Mouse (Mus musculus) small intestine, adult 10 weeks (tissue): ENCODE measurements around the gene Olfr1048. TPM values are rescaled to one million over a fixed set of nuclear protein-coding genes. Genes with fewer than 3 reads are reported as not detected.

Source experiments
- polyA plus RNA-seq: library from polyadenylated mRNA; stranded (reverse); fragments of 350-450 nt; fragmentation: Illumina TruSeq; extraction: RNeasy Lipid Tissue Mini Kit (QIAGEN cat#74804); gene quantifications from one replicate; pipeline ENCODE4 v1.2.3, GENCODE M21; 2014; ENCODE audit warnings: low replicate concordance

Olfr1048 gene
- polyA plus RNA-seq: not detected

DNA sequence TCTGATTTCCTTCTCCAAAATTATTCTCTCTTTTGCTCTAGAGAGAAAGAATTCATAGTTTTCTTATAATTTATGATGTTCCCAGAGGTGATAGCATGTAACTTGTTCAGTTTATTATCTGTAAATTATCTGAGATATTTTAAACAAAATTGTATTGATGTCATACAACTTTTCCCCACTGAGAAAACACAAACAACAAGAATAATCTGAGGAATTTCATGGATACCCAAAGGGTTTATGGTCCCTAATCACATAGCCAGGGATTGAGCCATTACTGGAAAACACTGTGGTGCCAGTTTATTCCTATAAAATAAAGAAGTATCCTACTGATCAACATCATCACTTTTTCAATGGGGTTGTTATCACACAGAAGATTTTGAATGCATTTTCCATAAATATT lies at the start of gene Olfr1048:
Gene Olfr1048 (minus strand): TSS at position 101 of the 400 bp plus-strand sequence.

DNA sequence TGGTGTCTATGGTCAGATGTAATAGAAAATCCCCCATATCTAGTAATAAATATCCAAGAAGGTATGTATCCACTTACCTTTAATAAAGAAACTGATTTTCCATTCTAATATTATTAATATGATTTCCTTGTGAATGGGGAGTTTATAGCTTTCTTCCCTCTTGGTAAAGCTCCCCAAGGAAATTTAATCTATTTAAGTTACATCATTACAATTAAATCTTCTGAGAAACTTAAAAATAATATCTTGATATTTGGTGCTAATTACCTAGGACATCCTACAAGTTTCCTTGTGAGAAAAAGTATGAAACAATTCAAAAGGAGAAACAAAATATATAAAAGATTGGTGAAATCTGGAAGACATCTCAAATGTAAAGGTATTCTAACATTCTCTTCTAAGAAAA lies 38.9 kb upstream of the Olfr1048 start, which contains the start of gene Olfr1051:
Gene Olfr1051 (minus strand): TSS at position 101 of the 400 bp plus-strand sequence.

DNA sequence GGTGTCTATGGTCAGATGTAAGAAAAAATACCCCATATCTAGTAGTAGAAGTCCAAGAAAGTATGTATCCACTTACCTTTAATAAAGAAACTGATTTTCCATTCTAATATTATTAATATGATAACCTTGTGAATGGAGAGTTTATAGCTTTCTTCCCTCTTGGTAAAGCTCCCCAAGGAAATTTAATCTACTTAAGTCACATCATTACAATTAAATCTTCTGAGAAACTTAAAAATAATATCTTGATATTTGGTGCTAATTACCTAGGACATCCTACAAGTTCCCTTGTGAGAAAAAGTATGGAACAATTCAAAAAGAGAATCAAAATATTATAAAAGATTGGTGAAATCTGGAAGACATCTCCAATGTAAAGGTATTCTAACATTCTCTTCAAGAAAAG lies 18.1 kb upstream of the Olfr1048 start, which contains the start of gene Olfr1049:
Gene Olfr1049 (minus strand): TSS at position 101 of the 400 bp plus-strand sequence.

DNA sequence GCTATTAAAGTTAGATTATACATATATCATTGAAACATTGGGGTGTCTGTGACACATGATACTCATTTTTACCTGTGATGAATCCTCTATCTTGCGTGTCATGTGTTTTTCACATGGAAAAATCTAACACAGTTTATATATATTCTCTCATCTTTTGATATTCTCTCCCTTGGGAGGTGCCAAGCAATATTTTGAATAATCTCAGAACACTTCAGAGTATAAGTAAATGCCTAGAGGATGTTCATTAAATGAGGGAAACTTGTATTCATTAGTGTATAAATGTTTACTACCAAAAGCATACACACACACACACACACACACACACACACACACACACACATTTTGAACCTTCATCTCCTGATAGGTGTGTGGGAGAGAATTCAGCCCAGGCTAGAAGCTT lies 8.8 kb downstream of the Olfr1048 start, which contains the start of gene Olfr1047:
Gene Olfr1047 (minus strand): TSS at position 101 of the 400 bp plus-strand sequence.

DNA sequence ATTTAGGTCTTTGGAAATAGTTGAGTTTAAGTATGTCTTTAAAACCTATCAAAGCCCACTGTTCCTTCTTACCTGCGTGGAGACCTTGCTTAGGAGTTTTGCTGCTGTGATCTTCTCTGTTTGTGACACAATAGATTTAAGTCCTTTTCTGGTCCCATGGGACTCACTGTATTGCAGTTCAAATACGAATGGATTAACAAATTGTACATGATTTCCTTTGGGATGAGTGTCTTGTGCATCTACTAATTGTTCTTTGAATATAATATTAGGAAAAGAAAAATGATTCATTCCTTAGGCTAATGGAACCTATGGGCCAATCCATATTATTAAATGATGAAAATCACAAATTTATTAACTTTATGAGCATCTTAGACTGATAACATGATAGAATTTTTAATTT lies 20.9 kb downstream of the Olfr1048 start, which contains the start of gene Olfr1046:
Gene Olfr1046 (minus strand): TSS at position 101 of the 400 bp plus-strand sequence.

DNA sequence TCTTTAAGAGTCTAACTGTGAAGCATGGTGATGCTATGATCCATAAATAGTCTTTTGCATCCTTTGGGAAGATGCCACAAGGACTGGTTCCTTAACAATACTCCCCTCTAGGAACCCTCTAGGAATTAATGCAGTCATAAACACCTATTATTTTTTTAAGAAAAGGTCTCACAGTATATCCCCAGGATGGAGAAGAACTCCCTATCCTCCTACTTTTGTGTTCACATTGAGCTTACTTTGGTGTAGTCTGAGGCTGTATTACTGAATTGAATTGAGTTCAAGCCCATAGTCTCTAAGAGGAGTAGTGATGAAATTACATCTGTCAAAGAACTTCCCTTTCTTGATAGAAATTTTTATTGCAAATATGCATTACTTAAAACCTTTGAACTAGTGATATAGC lies 37.2 kb downstream of the Olfr1048 start, which contains the start of gene Olfr1045:
Gene Olfr1045 (minus strand): TSS at position 101 of the 400 bp plus-strand sequence.

DNA sequence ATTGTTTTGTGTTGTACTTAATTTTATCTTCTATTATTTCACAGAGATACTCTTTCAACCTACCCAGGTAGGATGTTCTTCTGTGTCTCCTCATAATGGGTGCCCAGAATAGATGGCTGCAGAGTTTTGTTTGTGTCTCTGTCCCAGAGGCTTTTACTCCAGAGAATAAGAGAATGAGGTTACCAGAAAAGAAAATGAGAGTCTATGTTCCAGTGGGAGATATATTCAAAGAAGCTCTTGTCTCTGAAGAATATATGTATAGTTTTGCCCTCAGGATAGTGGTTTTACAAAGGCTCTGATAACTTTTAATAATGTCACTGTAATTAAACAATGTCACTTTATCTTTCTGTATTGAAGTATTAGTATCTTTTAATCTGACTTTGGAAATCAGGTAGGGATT lies 54.5 kb downstream of the Olfr1048 start, which contains the start of gene Olfr52:
Gene Olfr52 (minus strand): TSS at position 101 of the 400 bp plus-strand sequence.

Other genes starting within 250 kb of the Olfr1048 start
- gene Olfr1031, start 250.0 kb downstream of the Olfr1048 start, polyA plus RNA-seq: not detected
- gene Olfr1032, start 234.7 kb downstream of the Olfr1048 start, polyA plus RNA-seq: not detected
- gene Olfr1033, start 219.7 kb downstream of the Olfr1048 start, polyA plus RNA-seq: 3.2 TPM
- 0.89 TPM for gene Olfr1034, start 194.4 kb downstream of the Olfr1048 start, polyA plus RNA-seq
- gene Olfr1036, start 166.3 kb downstream of the Olfr1048 start, polyA plus RNA-seq: not detected
- gene Olfr1037, start 152.9 kb downstream of the Olfr1048 start, polyA plus RNA-seq: not detected
- gene Olfr1039, start 104.4 kb downstream of the Olfr1048 start, polyA plus RNA-seq: not detected
- not detected for gene Olfr1040, start 93.6 kb downstream of the Olfr1048 start, polyA plus RNA-seq
- not detected for gene Olfr1042, start 78.5 kb downstream of the Olfr1048 start, polyA plus RNA-seq
- gene Olfr1043, start 72.8 kb downstream of the Olfr1048 start, polyA plus RNA-seq: not detected
- gene Olfr1044, start 62.5 kb downstream of the Olfr1048 start, polyA plus RNA-seq: not detected
- not detected for gene Olfr52, start 54.6 kb downstream of the Olfr1048 start, polyA plus RNA-seq
- not detected for gene Olfr1045, start 37.3 kb downstream of the Olfr1048 start, polyA plus RNA-seq
- gene Olfr1046, start 21.0 kb downstream of the Olfr1048 start, polyA plus RNA-seq: not detected
- gene Olfr1047, start 8.9 kb downstream of the Olfr1048 start, polyA plus RNA-seq: not detected
- not detected for gene Olfr1049, start 18.0 kb upstream of the Olfr1048 start, polyA plus RNA-seq
- gene Olfr1051, start 38.8 kb upstream of the Olfr1048 start, polyA plus RNA-seq: not detected
- not detected for gene Olfr1052, start 52.2 kb upstream of the Olfr1048 start, polyA plus RNA-seq
- gene Olfr1053, start 75.0 kb upstream of the Olfr1048 start, polyA plus RNA-seq: not detected
- gene Olfr1054, start 95.1 kb upstream of the Olfr1048 start, polyA plus RNA-seq: not detected
- gene Olfr1055, start 110.0 kb upstream of the Olfr1048 start, polyA plus RNA-seq: not detected
- not detected for gene Olfr1056, start 122.2 kb upstream of the Olfr1048 start, polyA plus RNA-seq
- not detected for gene Olfr1057, start 138.1 kb upstream of the Olfr1048 start, polyA plus RNA-seq
- gene Olfr1058, start 148.3 kb upstream of the Olfr1048 start, polyA plus RNA-seq: not detected
- gene Olfr1061, start 173.8 kb upstream of the Olfr1048 start, polyA plus RNA-seq: not detected
- not detected for gene Olfr1062, start 186.5 kb upstream of the Olfr1048 start, polyA plus RNA-seq
- not detected for gene Olfr1065, start 210.3 kb upstream of the Olfr1048 start, polyA plus RNA-seq
- not detected for gene Olfr1066, start 216.0 kb upstream of the Olfr1048 start, polyA plus RNA-seq
- not detected for gene Olfr228, start 247.1 kb upstream of the Olfr1048 start, polyA plus RNA-seq